Mouse (Mus musculus): ENCODE measurements around the gene Sdc3.
A peak's percentile ranks its signal among the peaks of the same experiment; 100 is the strongest.

Sdc3 gene

DNA sequence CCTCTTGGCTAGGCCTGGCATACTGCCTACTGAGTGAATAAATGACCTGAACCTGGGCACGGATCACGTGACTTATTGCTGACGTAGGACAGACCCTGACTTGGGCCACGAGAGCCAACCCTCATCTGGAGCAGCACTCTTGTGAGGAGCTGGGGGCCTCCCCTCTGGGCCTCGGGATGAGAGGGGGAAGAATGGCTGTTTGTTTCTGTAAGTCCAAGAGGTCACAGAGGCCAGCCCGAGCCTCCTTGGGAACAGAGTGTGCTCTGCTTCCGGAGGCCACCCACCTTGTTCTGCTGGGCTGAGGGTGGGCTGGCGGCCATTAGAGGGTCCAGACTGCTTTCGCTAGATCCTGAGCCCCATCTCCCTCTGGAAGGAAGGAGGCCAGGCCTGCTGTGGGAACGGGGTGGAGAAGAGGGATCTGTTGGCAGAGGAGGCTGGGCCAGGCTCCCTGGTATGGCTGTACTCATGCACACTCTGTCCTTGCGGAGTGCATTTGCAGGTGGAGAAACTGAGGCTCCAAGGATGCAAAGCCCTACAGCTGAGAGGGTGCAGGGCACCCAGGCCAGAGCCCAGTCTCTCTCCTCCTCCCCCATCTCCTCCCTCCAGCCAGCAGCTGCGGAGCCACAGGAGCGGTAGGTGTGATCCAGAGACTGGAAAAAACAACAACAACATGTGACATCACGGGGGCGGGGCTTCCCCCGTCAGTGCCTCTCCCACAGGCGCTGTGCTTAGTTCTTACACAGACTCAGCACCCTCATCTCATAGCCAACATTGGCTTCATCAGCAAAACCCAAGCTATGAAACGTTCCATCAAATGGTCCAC, 36.7 kb downstream of the Sdc3 start:
- DNase-seq = no peak

DNA sequence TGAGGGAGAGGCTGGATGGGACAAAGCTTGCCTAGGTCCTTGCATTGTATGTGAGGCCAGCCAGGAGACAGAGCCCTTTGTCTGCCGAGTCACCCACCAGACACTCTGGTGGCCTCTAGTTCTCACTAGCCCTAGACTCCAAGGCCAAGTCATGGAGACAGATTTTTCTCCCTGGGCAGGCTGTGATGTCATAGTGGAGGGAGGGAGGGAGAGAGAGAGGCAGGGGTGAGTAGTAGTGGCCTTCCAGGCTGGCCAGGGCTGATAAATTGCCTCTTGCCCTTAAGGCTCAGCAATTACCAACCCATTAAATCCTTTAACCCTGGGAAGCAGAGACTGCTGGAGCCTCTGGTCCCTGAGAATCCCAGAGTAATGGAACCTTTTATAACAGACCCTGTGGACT, 41.8 kb downstream of the Sdc3 start:
- DNase-seq = no peak

DNA sequence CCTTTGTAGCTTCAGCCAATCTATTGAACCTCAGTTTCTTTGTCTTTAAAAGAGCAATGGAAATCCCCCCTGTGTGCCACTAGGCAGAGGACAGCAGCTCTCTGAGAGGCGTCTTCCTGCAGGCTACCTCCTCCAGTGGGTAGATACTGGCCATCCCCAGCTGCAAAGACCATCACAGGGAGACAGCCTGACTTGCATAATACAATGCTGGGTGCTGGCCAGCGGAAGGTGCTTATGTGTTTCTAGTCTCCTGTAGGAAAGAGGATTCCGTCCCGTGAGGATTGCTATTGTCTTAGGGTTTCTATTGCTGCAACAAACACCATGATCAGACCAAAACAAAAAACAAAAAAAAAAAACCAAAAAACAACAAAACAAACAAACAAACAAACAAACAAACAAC, 43.2 kb downstream of the Sdc3 start:
- no peak for DNase-seq

DNA sequence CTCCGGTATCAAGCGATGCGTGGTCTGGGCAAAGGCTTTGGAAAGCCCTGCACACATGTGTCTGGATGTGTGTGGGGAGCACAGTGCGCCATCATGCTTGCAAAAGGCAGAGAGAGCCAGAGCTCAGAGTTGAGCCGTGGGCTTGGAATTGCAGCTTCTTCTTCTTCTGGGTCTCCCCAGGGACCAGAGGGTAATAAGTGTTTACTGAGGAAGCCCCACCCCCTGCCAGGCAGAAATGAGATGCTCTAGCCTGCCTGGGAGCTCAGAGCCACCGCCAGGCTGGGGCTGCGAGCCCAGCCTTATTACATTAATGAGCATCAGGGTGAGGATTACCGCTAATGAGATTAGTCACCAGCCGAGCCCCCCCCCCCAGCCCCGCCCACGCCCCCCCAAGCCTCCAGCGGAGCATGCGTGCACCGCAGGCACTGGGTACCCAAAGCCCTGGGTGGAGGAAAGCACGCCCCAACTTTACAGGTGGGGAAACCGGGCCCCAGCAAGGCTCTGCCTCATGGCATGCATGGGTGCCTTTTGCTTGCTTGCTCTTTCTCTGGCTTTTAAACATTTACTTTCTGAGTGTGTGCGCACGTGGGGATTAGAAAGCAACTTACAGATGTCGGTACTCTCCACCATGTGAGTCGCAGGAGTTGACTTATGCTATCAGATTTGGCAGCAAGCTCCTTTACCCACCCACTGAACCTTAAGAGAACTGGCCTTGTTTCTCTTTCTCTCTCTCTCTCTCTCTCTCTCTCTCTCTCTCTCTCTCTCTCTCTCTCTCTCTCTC, 44.1 kb downstream of the Sdc3 start:
- no peak for DNase-seq

DNA sequence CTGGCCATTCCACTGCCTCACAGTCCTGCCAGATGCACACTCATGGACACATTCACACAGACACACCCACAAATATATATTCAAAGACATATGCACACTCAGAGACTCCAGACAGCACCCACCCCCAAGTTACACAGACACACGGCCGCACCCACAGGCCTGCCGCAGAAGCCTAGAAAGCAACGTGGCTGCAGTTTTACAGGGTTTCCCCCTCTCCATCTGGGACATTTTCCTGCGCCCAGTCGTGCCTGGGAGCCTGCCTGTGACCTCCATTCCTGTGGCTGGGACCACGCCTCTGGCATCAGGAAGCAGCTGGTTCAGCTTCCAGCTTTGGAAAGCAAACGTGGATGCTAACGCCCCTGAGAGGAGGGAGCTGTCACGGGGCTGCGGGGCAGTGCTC, 46.2 kb downstream of the Sdc3 start:
- no peak for DNase-seq

DNA sequence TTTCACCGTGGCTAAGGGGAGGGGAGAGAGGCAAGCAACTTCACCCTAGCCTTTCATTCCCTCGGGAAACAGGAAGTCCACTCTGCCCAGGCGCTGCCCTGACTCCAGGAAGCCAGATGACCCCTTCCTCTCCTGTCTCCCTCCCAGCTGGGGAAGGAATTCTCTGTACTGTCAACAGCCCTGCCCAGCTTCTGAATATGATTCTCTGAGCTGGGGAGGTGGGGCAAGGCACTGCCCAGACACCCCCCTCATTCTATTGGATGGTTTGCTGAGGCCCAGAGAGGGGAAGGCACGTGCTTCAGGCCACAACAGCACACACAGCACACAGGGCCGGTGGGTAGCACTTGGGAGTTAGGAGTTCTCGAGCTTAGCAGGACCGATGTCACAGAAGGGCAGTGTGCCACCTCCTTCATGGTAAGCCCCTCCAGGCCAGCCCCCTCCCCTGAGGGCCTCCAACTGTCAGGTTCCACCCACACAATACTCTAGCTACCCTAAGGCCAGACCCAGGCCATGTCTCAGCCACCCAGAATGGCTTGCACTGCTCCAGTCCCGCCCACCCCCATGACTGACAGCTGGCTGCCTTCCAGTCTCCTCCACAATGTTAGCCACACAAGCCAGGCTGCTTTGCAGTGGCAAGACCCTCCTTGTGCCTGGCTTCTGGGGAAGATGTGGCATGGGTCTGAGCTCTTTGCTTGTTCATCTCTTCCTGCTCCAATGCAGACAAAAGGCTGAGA, 48.9 kb downstream of the Sdc3 start:
- DNase-seq = no peak

DNA sequence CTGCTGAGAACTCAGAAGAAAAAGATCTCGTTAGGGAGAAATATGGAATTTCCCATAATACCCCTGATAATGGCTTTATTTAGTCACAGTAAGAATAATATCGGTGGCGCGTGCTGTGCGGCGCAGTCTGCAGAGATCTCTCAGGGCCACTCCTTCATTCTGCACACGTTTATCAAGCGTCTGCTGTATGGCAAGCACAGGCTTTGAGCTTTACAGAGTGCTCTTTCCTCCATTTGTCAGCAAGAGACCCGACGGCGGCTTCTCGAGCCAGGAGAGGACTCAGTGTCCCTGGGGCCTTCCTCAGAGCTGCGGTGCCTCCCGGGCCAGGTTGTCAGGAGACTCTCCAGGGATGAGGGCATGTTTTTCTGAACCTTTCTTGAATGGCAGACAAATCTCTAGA, 56.5 kb downstream of the Sdc3 start:
- DNase-seq = no peak

DNA sequence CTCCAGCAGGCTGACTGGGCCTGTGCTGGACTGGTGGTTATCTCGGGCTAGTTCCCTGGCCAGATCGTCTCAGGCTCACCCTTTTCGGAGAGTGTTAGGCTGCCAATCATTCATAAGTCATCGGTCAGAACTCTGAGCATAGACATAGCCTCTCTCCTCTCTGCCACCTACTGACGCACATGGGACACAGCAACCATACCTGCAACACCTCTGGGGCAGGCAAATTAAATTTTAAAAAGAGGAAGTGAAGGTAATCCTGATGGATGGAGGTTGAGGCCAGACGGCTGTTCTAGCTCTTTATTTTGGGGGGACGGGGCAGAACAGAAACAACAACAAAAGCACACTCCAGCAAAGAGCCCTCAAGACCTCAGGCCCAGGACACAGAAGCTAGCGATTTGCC, 65.3 kb downstream of the Sdc3 start:
- no peak for DNase-seq

DNA sequence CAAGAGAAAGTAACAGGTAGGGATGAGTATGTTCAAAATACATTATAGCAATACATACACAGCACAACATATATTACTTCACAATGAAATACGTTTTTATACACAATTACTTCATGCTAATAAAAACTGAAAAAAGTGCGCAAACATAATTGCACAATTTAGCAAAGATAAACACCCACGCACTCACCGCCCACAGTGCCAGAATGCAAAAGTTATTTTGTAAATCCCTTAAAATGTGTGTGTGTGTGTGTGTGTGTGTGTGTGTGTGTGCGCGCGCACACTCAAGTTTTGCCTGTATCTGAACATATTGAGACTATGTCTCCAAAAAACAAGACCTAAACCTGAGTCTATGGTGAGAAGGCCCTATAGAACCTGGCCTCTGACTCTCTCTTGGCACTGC, 66.5 kb downstream of the Sdc3 start:
- no peak for DNase-seq

DNA sequence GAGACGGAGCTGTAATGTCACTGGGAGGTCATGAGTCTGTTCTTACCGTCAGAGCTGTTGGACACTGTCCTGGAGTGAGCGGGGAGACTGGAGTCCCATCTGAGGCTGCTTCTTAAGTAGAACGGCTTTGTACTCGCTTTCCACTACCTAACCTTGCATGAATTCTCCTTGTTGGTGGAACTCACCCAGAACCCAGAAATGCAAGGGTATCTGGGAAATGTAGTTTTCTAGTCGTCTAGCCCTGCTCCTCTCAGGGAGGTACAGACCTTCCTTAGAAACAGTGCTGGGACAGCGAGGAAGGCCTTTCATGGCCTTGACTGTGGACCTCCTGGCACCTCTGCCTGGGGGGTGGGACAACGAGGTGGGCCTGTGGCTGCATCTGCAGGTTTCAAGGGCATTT, 67.1 kb downstream of the Sdc3 start:
- no peak for DNase-seq

DNA sequence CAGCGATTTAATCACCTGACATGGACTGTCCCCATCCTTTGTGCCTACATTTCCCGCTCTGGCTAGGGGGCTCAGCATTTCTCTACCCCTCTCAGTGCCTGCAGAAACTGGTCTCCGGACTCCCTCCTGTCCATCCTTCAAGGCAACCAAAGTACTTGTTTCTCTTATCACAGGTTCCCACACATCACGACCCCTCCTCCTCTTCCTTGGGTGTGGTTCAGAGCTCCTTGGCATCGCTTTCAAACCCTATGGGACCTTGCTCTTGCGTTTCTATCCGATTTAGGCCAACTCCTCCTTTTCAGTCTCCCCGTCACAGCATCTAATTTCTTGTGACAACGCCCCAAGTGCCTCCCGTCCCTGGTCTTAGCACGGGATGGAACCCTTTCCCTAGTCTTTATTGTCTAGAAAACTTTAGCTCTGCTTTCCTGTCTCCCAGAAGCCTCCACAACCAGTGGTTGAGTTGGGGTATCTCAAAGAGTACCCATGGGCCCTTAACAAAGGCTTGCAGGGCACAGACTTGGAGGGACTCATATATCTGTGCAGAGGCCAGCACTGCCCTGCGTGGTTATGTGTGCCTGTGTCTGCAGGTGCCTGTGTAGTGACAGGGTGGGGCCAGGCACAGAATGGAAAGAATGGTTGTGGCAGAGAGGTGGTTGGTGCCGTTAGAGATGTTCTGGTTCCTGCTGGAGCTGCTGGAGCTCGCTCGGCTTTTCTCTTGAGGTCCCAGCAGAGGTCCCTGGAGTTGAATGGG, 68.7 kb downstream of the Sdc3 start:
- DNase-seq = peak; percentile 60

DNA sequence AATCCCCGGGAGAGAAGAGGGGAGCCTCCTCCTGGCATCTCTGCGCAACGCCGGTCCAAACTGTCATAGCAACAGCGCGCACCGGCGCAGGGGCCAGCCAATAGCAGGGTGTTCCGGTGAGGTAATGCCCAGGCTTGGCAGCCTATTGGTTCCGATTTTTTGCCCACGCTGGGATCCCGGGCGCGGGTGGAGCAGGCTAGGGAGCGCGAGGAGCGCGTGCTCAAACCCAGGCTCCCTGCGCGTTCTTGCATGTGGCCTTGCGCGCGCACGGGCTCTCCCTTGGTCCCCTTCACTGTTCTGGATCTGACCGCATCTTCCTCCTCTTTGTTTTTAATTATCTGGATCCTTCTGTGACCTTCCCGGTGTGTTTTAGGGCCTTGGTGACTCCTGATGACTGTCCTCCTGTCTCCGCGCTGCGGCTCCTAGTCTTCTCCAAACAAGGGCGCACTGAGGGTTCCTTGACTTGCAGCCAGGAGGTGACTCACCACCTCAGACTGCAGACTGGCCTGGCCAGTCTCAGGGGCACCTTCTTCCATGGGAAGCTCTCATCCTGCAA, 69.4 kb downstream of the Sdc3 start:
- peak; percentile 98 for DNase-seq

DNA sequence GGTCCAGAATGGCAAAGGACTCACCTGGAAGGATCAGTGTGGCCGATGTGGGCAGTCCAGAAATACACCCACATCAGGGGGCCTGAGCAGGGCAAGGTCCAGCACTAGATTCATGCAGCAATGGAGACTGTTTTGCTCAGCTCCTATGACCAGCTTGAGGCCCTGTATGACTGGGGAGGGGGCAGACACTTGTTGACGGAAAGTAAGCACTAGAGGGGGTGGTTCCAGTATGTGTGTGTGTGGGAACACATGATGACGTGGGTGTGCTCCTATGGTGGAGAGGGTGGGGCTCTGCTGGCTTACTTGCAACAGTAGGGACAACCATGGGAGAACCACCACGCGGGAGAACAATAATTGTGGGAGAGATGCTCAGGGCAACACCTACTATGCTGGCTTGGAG, 70.2 kb downstream of the Sdc3 start:
- DNase-seq = no peak

DNA sequence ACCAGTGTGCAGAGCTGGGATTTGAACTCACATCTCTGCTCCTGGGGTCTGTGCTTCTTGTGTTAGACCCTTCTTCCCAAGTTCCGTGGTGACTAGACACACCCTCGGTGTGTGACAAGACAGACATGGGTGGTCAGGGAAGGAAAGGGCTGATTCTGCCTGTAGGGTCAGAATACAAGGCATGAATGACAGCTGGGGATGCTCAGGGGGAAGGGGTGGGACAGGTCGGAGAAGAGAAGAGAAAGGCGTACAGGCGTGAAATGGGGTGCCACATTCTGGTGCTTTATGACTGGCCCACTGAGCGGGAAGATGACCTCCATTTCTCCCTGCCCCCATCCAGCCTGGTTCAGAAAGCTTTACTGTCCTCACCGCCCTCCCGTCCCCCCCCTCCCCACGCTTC, 73.1 kb downstream of the Sdc3 start:
- DNase-seq = no peak

DNA sequence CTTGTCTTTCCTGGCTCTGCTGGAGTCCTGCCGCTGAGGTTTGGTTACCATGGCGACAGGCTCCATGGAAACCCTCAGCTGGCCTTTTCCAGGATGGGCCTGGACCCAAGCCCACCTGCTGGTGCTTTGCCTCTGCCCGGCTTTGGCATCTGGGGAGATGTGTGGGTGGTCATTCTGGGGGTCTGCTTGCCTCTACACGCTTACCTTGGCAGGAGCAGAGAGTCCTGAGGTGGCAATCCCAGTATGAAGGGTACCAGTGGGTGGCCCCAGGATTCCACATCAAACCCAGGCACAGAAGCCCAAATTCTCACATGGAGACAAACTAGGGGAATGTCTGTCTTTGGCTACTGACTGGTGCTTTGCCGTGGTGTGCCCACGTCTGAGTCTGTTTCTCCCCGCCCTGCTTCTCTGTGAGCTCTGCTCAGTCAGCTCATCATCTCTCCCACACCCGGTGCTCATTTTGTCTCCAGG, 73.6 kb downstream of the Sdc3 start:
- DNase-seq = peak; percentile 54

DNA sequence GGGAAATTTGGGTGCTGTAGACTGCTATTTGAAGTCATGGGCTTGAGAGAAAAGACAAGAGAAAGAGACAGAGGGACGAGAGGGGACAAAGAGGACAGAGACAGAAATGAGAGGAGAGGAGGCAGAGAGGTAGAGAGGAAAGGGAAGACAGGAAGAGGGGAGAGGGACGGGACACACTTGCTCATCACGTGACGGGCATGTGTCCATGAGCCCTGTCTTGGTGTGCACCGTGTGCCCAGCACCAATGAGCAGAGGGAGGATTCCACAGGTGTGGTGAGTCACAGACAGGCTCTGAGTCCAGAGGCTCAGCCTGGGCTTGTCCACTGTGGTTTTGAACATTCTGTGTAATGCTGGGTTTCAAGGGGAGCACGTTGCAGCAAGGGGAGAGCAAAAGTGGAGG, 75.6 kb downstream of the Sdc3 start:
- no peak for DNase-seq

DNA sequence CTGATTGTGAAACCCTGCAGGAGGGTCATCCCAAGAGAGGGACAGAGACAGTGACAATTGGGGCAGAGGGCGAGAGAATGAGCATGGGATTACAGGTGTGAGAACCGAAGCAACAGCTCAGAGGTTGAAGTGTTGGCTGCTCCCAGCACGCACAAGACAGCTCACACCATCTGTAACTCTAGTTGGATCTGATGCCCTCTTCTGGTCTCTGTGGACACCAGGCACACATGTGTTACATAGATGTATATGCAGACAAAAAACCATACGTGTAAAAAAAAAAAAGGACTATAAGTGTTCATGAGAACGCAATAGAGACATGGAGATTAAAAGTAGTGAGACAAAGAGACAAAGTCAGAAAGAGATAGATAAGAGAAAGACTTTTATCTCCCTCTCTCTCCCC, 76.5 kb downstream of the Sdc3 start:
- DNase-seq = no peak

DNA sequence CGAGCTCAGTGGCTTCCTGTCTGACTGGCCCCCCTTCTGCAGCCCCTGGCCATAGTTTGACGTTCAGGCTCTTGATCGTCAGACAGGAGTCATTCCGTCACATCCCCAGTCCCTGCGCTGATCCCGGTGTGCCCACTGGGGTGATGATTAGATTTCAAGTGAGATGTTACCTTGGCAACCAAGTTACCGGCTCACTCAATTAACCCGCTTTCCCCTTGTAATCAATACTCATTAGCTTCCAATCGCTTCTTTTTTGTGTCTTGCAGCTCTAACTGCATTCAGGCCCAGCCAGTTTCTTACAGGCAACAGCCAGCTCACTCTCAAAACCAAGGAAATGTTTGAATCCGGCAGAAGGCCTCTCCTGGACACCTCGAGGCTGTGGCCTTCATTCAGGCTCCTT, 80.1 kb downstream of the Sdc3 start:
- no peak for DNase-seq

DNA sequence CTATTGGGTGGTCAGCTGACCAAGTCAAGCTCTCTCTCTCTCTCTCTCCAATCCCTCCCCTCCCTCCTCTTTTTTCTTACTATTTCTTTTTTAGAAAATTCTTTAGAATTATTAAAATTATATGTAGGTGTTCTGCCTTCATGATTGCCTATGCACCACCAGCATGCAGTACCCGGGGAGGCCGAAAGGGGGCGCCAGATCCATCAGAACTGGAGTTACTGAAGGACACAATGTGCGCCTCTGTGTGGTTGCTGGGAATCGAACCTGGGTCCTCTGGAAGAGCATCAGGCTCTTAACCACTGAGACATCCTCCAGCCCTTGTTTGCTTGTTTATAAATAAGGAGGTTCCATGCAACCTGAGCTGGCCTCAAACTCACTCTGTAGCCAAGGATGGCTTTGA, 81.1 kb downstream of the Sdc3 start:
- DNase-seq = no peak

DNA sequence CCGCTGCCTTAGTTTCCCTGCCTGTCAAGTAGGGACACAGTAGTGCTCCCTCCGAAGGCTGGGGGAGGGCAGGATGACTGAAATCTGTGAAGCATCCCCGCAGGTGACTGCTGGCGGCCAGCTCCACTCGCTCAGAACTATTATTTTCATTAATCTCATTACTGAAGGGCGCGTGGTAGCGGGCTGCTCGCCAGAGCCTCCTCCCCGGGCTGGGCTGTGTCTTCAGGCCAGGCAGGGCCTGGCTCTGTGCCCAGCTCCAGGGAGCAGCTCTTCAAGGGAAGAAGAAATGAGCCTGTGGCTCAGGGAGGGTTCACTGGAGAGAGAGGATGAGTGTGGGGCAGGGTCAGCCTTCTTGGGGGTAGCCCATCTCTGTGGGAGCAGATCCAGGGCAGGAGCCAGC, 82.3 kb downstream of the Sdc3 start:
- peak; percentile 81 for DNase-seq
